Mouse (Mus musculus) erythroblast, adult 5-6 weeks (primary cell): ENCODE data around the gene Slc10a4. TPM values are rescaled to one million over a fixed set of nuclear protein-coding genes. Genes with fewer than 3 reads are reported as not detected.
"Not testable (repeated sequence)": the region's sequence is repeated elsewhere in the genome, so short reads cannot be mapped to it uniquely, and the experiment has no call there.

Experiments
- ATAC-seq: replicated peaks from 2 replicates; pipeline ENCODE4 v1.8.0; 2016; ENCODE audit warnings: moderate number of reproducible peaks, mild to moderate bottlenecking, moderate TSS enrichment, inconsistent platforms; ENCODE audit not compliant: poor library complexity, low FRiP score, severe bottlenecking
- total RNA-seq, 2 experiments: library from RNA; stranded (forward) in 1 of 2; stranded (reverse) in 1 of 2; fragments of 150-400 nt in 1 of 2; fragments of 200-764, 138-1000 nt in 1 of 2; gene quantifications; 2 replicates each; pipeline versions ENCODE4 v1.2.3 to v1.2.4; 2015 to 2017; ENCODE audit warnings: low replicate concordance in 2 of 2

The Slc10a4 gene
- total RNA-seq (2015; ENCODE audit: low replicate concordance) (not detected in 2 replicates), total RNA-seq (2017; ENCODE audit: low replicate concordance) (not detected in 2 replicates)

DNA sequence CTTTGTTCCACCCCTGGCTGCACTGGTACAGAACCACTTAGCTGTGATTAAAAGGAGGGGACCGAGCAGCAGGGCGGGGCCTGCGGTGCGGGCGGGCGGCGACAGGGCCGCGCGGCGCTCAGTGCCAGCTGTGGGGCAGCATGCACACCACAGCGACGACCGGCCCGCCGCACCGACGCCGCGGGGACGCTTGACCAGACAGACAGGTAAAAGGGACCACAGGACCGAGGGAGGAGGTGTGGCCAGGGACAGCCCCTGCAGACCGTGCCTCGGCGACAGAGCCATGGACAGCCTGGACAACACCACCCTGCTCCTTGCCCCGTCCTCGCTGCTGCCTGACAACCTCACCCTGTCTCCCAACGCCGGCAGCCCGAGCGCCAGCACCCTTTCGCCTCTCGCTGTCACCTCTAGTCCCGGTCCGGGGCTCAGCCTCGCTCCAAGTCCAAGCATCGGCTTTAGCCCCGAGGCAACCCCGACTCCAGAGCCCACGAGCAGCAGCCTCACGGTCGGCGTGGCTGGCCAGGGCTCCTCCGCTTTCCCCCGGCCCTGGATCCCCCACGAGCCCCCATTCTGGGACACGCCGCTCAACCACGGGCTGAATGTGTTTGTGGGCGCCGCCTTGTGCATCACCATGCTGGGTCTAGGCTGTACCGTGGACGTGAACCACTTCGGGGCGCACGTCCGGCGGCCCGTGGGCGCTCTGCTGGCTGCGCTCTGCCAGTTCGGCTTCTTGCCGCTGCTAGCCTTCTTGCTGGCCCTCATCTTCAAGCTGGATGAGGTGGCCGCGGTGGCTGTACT, at the start of gene Slc10a4:
Gene Slc10a4, plus strand, starts transcription at position 100 of the 798 bp plus-strand sequence.
- ATAC-seq: no peak; the same call in 1 of the 2 replicates

GRCm38 (mm10) chr5:72957281-72957680, 49.4 kb upstream of the Slc10a4 start:
- ATAC-seq: no peak

GRCm38 (mm10) chr5:72960096-72960495, 46.6 kb upstream of the Slc10a4 start:
- no peak for ATAC-seq

DNA sequence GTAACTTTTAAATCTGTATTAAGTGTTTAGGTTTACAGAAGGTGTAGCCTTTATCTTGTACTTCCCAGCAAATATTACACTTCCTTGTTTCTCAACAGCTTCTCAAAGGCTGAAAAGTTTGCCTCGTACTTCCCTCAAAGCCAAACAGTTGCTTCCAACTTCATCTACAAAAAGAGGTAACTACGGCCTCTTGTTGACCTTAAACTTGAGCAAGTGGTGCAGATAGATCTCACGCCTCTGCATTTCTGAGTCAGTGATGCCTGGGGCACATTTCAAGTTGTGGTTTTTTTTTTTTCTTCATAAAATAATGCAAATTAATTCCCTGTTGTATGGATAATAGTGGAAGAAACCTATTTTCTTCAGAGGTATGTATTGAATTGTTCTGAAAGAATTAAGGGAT, 41.0 kb upstream of the Slc10a4 start:
- ATAC-seq: no peak

- no peak for ATAC-seq
Measured at GRCm38 (mm10) chr5:72972435-72972834, 34.2 kb upstream of the Slc10a4 start.

GRCm38 (mm10) chr5:72972934-72973333, 33.7 kb upstream of the Slc10a4 start:
- ATAC-seq: no peak

DNA sequence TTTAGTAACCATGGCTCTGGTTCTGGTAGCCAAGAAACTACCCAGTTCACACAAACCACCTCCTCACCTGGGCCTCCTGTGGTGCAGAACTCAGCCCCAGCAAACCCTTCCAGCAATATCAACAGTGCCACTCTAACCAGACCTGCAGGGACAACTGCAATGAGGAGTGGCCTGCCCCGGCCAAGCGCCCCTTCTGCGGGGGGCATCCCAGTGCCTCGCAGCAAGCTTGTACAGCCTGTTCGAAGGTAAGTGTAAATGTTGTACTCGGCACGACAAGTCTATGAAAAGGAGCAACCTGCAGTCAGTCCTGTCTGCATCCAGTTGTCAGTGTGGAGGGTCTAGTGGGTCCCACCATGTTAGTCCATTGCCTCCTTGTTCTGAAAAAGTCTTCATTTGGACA, 32.1 kb upstream of the Slc10a4 start, which contains the start of gene Gm10135:
Gene Gm10135, minus strand, starts transcription at position 101 of the 400 bp plus-strand sequence.
- no peak for ATAC-seq

- ATAC-seq: no peak
Measured at GRCm38 (mm10) chr5:72975996-72976395, 30.7 kb upstream of the Slc10a4 start.

GRCm38 (mm10) chr5:72976539-72976938, 30.1 kb upstream of the Slc10a4 start:
- no peak for ATAC-seq

- peak; percentile 66; the same call in 1 of the 2 replicates for ATAC-seq
Measured at GRCm38 (mm10) chr5:72984091-72984490, 22.6 kb upstream of the Slc10a4 start.

- no peak for ATAC-seq
Measured at GRCm38 (mm10) chr5:72987786-72988185, 18.9 kb upstream of the Slc10a4 start.

GRCm38 (mm10) chr5:72989756-72990155, 16.9 kb upstream of the Slc10a4 start:
- no peak for ATAC-seq

DNA sequence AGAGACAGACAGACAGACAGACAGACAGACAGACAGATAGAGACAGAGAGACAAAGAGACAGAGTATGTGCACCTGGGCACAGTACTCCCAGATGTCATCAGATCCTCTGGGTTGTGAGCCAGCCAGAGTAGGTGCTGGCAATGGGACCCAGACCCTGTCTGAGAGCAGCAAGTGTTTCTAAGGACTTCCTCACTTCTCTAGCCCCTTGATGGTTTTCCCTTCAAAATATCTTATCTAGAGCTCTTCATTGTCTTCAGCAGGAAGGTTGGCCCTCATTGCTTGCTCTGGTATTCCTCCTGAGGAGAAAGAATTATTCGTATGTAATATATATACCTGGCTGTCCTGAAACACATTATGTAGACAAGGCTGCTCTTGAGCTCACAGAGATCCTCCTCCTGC, 14.2 kb upstream of the Slc10a4 start:
- no peak for ATAC-seq

DNA sequence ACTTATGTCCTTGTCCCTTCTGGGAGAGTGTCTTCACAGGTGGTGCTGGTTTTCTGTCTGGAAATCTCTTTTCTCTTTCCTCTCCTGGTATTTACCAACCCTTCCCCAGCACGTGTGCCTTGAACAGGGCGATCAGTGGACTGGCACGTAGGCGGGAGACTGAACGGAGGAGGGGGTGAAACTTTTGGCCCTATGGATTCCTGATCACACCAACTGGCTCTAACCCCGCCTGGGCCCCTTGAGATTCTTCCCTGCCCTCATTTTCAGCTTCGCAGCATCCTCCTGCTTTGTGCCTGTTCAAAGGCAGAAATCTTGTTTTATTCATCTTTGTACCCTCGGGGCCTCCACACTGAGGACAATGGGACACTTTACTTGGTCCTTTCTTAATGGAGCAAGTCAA, 12.3 kb upstream of the Slc10a4 start:
- no peak for ATAC-seq

DNA sequence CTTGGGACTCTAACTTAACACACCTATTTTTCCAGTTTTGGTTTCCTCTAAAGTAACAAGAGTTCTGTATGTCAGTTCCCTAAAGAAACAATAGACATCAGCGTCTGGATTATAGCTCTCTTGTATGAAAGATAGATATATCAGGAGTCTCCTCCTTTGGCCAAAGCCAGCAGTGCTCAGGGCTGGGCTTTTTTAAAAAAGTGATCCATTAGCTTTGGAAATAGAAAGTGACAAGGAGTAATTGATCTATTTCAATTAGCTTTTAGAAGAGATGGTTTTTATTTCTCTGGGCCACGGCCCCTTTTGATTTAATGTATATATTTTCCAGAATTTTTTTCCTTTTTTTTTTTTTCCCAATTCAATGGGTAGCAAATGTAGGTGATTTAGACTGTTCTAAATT, 11.8 kb upstream of the Slc10a4 start:
- ATAC-seq: no peak

GRCm38 (mm10) chr5:72995379-72995778, 11.3 kb upstream of the Slc10a4 start:
- no peak for ATAC-seq

- ATAC-seq: not testable (repeated sequence)
Measured at GRCm38 (mm10) chr5:72998546-72998945, 8.1 kb upstream of the Slc10a4 start.

DNA sequence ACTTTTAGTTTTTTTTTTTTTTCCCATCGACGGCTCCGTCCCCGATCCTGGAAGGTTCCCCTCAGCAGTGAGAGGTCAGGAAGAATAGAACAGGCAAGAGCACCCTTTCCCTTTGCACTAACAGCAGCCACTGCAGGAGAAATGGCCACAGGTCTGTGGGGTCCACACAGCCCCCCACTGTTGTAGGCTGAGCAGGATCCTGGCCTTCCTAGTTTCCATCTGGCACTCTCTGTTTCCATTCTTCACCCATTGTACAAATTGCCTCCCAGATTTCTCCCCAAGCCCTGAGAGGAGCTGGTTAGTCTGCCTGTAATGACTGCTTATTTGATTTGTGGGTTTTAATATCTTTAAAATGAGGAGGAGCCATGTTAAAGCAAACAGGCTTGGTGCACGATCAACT, 2.6 kb upstream of the Slc10a4 start:
- ATAC-seq: no peak

DNA sequence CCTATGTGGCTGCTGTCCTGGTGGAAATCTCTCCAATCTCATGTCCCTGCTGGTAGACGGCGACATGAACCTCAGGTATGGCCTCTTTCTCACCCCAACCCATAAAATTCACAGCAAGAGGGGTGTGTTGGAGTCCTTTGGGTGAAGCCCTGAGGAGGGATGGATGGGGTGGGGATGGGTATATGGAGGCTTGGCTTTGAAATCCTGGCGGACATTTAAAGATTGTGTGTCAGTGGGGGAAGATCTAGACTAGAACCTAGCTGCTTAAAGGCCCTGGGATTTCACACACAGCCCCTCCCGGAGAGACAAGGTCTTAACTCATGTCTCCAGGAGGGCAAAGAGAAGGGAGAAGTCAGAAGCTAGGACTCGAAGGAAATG, 888 bp downstream of the Slc10a4 start:
- no peak for ATAC-seq

DNA sequence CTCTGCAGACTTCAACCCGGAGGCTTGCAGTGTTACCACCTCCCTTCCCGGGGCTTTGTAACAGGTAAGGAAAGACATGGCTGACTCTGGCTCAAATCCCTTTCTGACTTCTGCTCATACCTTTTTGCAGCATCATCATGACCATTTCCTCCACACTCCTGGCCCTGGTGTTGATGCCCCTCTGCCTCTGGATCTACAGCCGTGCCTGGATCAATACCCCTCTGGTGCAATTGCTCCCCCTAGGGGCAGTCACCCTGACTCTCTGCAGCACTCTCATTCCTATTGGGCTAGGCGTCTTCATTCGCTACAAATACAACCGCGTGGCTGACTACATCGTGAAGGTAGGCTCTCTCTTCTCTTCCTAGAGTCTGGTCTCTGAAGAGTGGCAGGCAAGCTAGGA, 1.5 kb downstream of the Slc10a4 start:
- ATAC-seq: peak; percentile 69

DNA sequence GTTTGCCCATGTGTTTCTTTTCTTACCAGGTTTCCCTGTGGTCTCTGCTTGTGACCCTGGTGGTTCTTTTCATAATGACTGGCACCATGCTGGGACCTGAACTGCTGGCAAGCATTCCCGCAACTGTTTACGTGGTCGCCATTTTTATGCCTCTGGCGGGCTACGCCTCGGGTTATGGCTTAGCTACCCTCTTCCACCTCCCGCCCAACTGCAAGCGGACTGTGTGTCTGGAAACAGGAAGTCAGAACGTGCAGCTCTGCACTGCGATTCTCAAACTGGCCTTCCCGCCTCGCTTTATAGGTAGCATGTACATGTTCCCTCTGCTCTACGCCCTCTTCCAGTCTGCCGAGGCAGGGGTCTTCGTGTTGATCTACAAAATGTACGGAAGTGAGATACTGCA, 5.1 kb downstream of the Slc10a4 start:
- ATAC-seq: not testable (repeated sequence)
